In genomic region chr14:109840354-109841104, GRCm38 (mm10) we compare ENCODE assay signal across 8 mouse cellular contexts.
DNase-seq lines count a peak whose midpoint lies in the region; ATAC-seq and TF ChIP-seq lines count a peak whose summit lies in the region.

No protein-coding gene starts in this region.

- peak; percentile 68 for TF ChIP-seq CTCF in left cerebral cortex, adult 2 months (IDR thresholded peaks at IDR 0.05)

- H3K27ac ChIP-seq in left cerebral cortex, adult 2 months: no peak overlapping the region
- no peak overlapping the region for H3K27ac ChIP-seq in midbrain, embryonic 15.5 days

- H3K9ac ChIP-seq in midbrain, embryonic 15.5 days: no peak overlapping the region

- H3K4me1 ChIP-seq in midbrain, embryonic 15.5 days: no peaks in the 10 kb centered on the region

- H3K4me3 ChIP-seq in left cerebral cortex, adult 2 months: no peak overlapping the region
- H3K4me3 ChIP-seq in midbrain, embryonic 15.5 days: no peak overlapping the region

- H3K36me3 ChIP-seq in midbrain, embryonic 15.5 days (replicated peaks): no peaks in the 10 kb centered on the region

- no peaks in the 10 kb centered on the region for H3K27me3 ChIP-seq in midbrain, embryonic 15.5 days (replicated peaks)

- ATAC-seq in midbrain, embryonic 15.5 days (replicated peaks): peak; percentile 86
- ATAC-seq in erythroid progenitor cell, adult 5-6 weeks (replicated peaks; ENCODE audit: low FRiP score, poor library complexity, severe bottlenecking): no peak

- peak; percentile 11 for DNase-seq in adrenal gland, postnatal 10 days
- DNase-seq in adrenal gland, adult (ENCODE audit: inconsistent age in 2 of 2, low spot score in 1 of 2): no peak
- DNase-seq in left cerebral cortex, adult 2 months (ENCODE audit: extremely low spot score in 1 of 2, low spot score in 2 of 2): no peak
- no peak for DNase-seq in left cerebral cortex, postnatal 36 days (ENCODE audit: low spot score in 2 of 2)
- DNase-seq in brain, embryonic 18.5 days (ENCODE audit: low read depth, low spot score): peak; percentile 14
- DNase-seq in adrenal gland, postnatal 4 days (ENCODE audit: low spot score in 2 of 2): no peak

- intact Hi-C loops in left cerebral cortex, adult 2 months (cut with DNase I): no loop called here
- intact Hi-C loops in left cerebral cortex, postnatal 36 days (cut with DNase I): no loop called here

- no peak overlapping the region for H3K4me2 ChIP-seq in midbrain, embryonic 15.5 days

- 34% methylated on average over 6 of the region's 6 CpGs for WGBS in midbrain, embryonic 15.5 days

- H3K9me3 ChIP-seq in midbrain, embryonic 15.5 days: no peaks in the 10 kb centered on the region

Comparison
In these comparisons a context has a peak if more than half of its experiments do, and no peak if none do; other contexts are left out.
1. DNase-seq: peak in adrenal gland, postnatal 10 days (single experiment) and brain, embryonic 18.5 days (single experiment); none in adrenal gland, adult (0 of 2), left cerebral cortex, adult 2 months (0 of 2), left cerebral cortex, postnatal 36 days (0 of 2) and adrenal gland, postnatal 4 days (0 of 2).